Mouse (Mus musculus) frontal cortex, postnatal 36 days (tissue): ENCODE measurements at regions not wholly inside any gene's neighbourhood (a gene's known extent, or its start where the extent isn't known, plus 50 kb on each side); places are given as distances from the start of the nearest gene placed in this dataset.

Experiments
- DNase-seq, 2 experiments: peaks; one replicate each; pipeline ENCODE4 v3.0.0; 2022; ENCODE audit warnings: low spot score in 2 of 2

- DNase-seq: no peak
These were observed 267.8 kb upstream of the Tsc22d2 start for GRCm38 (mm10) chr3:58146762-58147161.

GRCm38 (mm10) chr3:58153141-58153540 lies 261.4 kb upstream of the Tsc22d2 start:
- DNase-seq: peak in 1 of 2 experiments; percentile 52

GRCm38 (mm10) chr3:58153874-58154756 lies 260.4 kb upstream of the Tsc22d2 start:
- no peak for DNase-seq

- peak in 1 of 2 experiments; percentile 48 for DNase-seq
These were observed 255.1 kb upstream of the Tsc22d2 start for GRCm38 (mm10) chr3:58159384-58159783.

GRCm38 (mm10) chr3:58162238-58162637 lies 252.3 kb upstream of the Tsc22d2 start:
- DNase-seq: no peak

GRCm38 (mm10) chr3:58163806-58164205 lies 250.7 kb upstream of the Tsc22d2 start:
- DNase-seq: peak; percentile 61 to 80

GRCm38 (mm10) chr3:58166628-58167027 lies 247.9 kb upstream of the Tsc22d2 start:
- DNase-seq: no peak

GRCm38 (mm10) chr3:58167121-58167520 lies 247.4 kb upstream of the Tsc22d2 start:
- no peak for DNase-seq

GRCm38 (mm10) chr3:58167761-58168290 lies 246.7 kb upstream of the Tsc22d2 start:
- no peak for DNase-seq

GRCm38 (mm10) chr3:58168522-58169185 lies 245.9 kb upstream of the Tsc22d2 start:
- DNase-seq: peak in 1 of 2 experiments; percentile 45

- DNase-seq: no peak
These were observed 244.7 kb upstream of the Tsc22d2 start for GRCm38 (mm10) chr3:58169786-58170185.

GRCm38 (mm10) chr3:58172096-58172495 lies 242.4 kb upstream of the Tsc22d2 start:
- DNase-seq: no peak

GRCm38 (mm10) chr3:58173821-58174220 lies 240.7 kb upstream of the Tsc22d2 start:
- DNase-seq: no peak

GRCm38 (mm10) chr3:58181715-58182114 lies 232.8 kb upstream of the Tsc22d2 start:
- no peak for DNase-seq

- DNase-seq: no peak
These were observed 232.2 kb upstream of the Tsc22d2 start for GRCm38 (mm10) chr3:58182299-58182698.

- no peak for DNase-seq
These were observed 231.2 kb upstream of the Tsc22d2 start for GRCm38 (mm10) chr3:58183279-58183678.

- peak in 1 of 2 experiments; percentile 22 for DNase-seq
These were observed 214.1 kb upstream of the Tsc22d2 start for GRCm38 (mm10) chr3:58200462-58200861.

- DNase-seq: no peak
These were observed 211.7 kb upstream of the Tsc22d2 start for GRCm38 (mm10) chr3:58202816-58203215.

GRCm38 (mm10) chr3:58203806-58204205 lies 210.7 kb upstream of the Tsc22d2 start:
- DNase-seq: no peak

- no peak for DNase-seq
These were observed 209.0 kb upstream of the Tsc22d2 start for GRCm38 (mm10) chr3:58205526-58205925.

- peak in 1 of 2 experiments; percentile 4 for DNase-seq
These were observed 207.6 kb upstream of the Tsc22d2 start for GRCm38 (mm10) chr3:58206776-58207398.

GRCm38 (mm10) chr3:58211016-58211415 lies 203.5 kb upstream of the Tsc22d2 start:
- DNase-seq: no peak
